Mouse (Mus musculus): ENCODE data around the gene Gipr. TPM values are rescaled to one million over a fixed set of nuclear protein-coding genes. Genes with fewer than 3 reads are reported as not detected.
A peak's percentile ranks its signal among the peaks of the same experiment; 100 is the strongest.

Gipr gene
- polyA plus RNA-seq, 1 experiment from 2014 or later, result 0.75 TPM

DNA sequence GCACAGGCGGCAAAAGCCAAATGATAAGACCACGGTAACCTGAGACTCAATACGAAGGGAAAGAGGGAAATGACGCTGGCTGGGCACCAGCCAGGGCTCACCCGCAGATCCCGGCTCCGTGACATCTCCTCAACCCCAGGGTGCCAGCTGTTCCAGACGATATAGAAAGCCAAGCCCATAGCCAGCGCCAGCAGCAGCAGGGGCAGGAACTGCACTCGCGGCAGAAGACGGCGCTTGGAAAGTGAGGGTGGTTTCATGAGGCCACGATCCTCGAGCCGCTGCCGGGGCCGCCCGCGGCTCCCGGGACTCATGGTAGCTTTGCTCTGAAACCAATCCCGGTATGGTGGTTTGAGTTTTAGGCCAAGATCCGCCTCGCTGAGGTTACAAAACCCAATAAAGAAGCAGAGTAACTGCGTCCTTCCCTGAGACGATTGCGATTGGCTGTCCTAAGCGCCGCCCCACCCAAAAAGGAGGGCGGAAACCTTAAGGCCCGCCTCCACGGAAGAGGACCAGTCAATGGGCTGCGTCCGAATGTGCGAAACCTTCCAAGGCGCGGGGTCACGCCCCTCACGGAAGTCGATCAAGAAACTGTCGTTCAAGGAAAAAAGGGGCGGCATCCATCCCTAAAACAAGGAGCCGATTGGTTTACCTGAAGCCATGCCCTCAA lies 16.9 kb downstream of the Gipr start, which contains the start of gene Qpctl:
TSS of gene Qpctl (minus strand) at position 417 of the 667 bp plus-strand sequence.
- ATAC-seq (ENCODE audit: low FRiP score) (peak; percentile 97), DNase-seq (ENCODE audit: low spot score, missing footprints) (peak; percentile 99)
- Histone ChIP-seq H3K27ac (ENCODE audit: low read depth, low read length) (peak within 1 kb of the TSS; percentile 76), H3K4me2 (peak within 1 kb of the TSS; percentile 92), H3K9ac (ENCODE audit: low read length) (peak within 1 kb of the TSS; percentile 71), H3K36me3 (ENCODE audit: control insufficient read depth, insufficient read depth, low read length) (peaks cover 3% of the 10 kb centered on the region; the same call in 1 of the 2 replicates), H3K4me3 (ENCODE audit: low read depth, low read length) (peak within 1 kb of the TSS; percentile 69), H3K27me3 (ENCODE audit: control insufficient read depth, insufficient read depth, low read length) (no peaks in the 10 kb centered on the region), H3K9me3 (ENCODE audit: control insufficient read depth, low read length) (no peaks in the 10 kb centered on the region), H3K4me1 (ENCODE audit: control insufficient read depth, insufficient read depth, low read length) (peaks cover 13% of the 10 kb centered on the region)
- WGBS, result under 1% methylated on average over 43 of the region's 43 CpGs

DNA sequence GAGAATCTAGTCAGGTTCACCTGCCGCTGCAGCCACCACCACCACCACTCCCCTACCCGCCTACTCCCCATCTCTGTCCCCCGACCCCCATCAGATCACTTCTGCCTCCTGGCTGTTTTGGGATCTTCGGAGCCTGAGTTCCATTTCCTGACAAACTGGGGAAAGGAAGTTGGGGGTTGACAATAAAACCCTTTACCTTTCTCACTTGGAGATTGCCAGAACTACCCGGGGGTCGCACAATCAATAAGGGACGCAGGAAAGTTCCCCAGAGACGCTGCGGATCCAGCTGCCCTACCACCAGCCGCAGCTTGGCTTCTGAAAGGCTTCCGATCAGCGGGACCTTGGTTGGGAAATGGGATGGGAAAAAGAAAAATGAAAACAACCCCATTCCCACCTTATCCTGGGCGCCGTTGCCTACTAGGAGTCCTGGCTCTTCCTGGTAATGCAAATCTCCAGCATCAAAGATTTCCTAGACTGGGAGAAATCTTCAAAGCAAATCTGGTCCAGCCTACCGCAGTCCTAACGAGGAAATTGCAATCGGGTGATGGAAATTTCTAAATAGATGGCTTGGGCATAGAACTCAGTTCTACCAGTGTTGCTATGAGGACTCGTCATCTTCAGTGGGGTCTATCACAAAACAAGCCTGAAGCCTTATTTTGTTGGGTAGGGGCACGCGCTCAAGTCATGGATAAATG lies 17.6 kb downstream of the Gipr start:
- H3K4me1 ChIP-seq (ENCODE audit: control insufficient read depth, insufficient read depth, low read length), result peaks cover 13% of the 10 kb centered on the region
- peak overlapping the region; percentile 69 for H3K4me3 ChIP-seq (ENCODE audit: low read depth, low read length)
- peak overlapping the region; percentile 58 for H3K9ac ChIP-seq (ENCODE audit: low read length)
- WGBS, result 17% methylated on average over 20 of the region's 20 CpGs
- 0 out of 2 replicates have a peak overlapping the region, but pooled peaks have one; percentile 25 for H3K27ac ChIP-seq (ENCODE audit: low read depth, low read length)
- DNase-seq (ENCODE audit: low spot score, missing footprints) (peak; percentile 92), ATAC-seq (ENCODE audit: low FRiP score) (no peak)
- H3K27me3 ChIP-seq (ENCODE audit: control insufficient read depth, insufficient read depth, low read length), result no peaks in the 10 kb centered on the region
- peak overlapping the region; percentile 92 for H3K4me2 ChIP-seq
- no peaks in the 10 kb centered on the region for H3K9me3 ChIP-seq (ENCODE audit: control insufficient read depth, low read length)
- H3K36me3 ChIP-seq (ENCODE audit: control insufficient read depth, insufficient read depth, low read length), result 0 out of 2 replicates have a peak, but pooled peaks cover 3% of the 10 kb centered on the region

DNA sequence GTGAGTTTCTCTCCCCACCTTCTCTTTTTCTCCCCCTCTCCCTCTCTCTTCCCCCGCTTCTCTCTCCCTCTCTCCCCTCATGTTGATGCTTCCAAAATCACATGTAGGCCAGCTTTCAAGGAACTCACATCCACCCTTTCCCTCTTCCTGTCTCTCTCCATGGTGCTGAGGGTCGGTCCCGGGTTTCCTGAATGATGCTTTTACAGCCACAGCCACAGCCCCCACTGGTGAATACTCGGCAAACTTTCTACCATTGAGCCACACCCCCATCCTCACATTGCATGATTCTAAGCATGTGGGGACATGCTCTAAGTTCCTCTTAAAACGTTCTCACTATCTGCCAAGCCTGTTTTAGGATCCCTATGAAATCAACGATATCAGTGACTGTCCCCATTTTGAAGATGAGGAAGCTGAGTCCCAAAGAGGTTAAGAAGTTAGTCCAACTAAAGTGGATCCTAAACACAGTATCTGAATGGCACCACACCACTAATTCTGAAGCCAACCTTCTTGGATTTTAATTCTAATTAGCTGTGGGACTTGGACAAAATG lies 18.4 kb downstream of the Gipr start:
- no peak overlapping the region for H3K27ac ChIP-seq (ENCODE audit: low read depth, low read length)
- no peaks in the 10 kb centered on the region for H3K36me3 ChIP-seq (ENCODE audit: control insufficient read depth, insufficient read depth, low read length)
- H3K9ac ChIP-seq (ENCODE audit: low read length), result no peak overlapping the region; the same call in 1 of the 2 replicates
- DNase-seq (ENCODE audit: low spot score, missing footprints) (no peak), ATAC-seq (ENCODE audit: low FRiP score) (no peak)
- H3K4me3 ChIP-seq (ENCODE audit: low read depth, low read length), result no peak overlapping the region
- no peaks in the 10 kb centered on the region for H3K27me3 ChIP-seq (ENCODE audit: control insufficient read depth, insufficient read depth, low read length)
- H3K4me2 ChIP-seq, result no peak overlapping the region; the same call in 1 of the 2 replicates
- 54% methylated on average over 6 of the region's 6 CpGs for WGBS
- H3K9me3 ChIP-seq (ENCODE audit: control insufficient read depth, low read length), result no peaks in the 10 kb centered on the region
- H3K4me1 ChIP-seq (ENCODE audit: control insufficient read depth, insufficient read depth, low read length), result peaks cover 13% of the 10 kb centered on the region

DNA sequence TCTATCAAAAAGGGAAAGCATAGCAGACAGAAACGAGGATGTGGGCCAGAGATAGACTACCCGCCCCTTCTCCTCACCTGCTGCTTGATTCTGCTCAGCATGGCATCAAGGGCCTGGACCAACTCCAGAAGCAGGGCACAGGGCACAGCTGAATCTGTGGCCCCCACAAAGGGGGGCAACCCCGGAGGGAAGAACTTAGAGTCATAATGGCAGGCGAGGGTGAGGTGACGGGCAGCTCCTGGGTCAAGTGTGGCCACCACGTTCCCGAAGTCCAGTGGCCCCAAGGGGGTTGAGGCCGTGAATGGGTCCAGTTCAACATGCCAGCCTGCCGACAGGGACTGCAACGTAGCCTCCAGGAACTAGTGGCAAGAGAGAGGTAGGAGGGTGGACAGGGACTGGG lies 19.1 kb downstream of the Gipr start:
- no peak overlapping the region for H3K4me2 ChIP-seq
- no peaks in the 10 kb centered on the region for H3K27me3 ChIP-seq (ENCODE audit: control insufficient read depth, insufficient read depth, low read length)
- H3K4me1 ChIP-seq (ENCODE audit: control insufficient read depth, insufficient read depth, low read length), result peaks cover 13% of the 10 kb centered on the region
- H3K36me3 ChIP-seq (ENCODE audit: control insufficient read depth, insufficient read depth, low read length), result no peaks in the 10 kb centered on the region
- WGBS, result 92% methylated on average over 10 of the region's 10 CpGs
- no peak overlapping the region for H3K4me3 ChIP-seq (ENCODE audit: low read depth, low read length)
- DNase-seq (ENCODE audit: low spot score, missing footprints) (no peak), ATAC-seq (ENCODE audit: low FRiP score) (no peak)
- H3K27ac ChIP-seq (ENCODE audit: low read depth, low read length), result no peak overlapping the region
- H3K9me3 ChIP-seq (ENCODE audit: control insufficient read depth, low read length), result no peaks in the 10 kb centered on the region
- H3K9ac ChIP-seq (ENCODE audit: low read length), result no peak overlapping the region

DNA sequence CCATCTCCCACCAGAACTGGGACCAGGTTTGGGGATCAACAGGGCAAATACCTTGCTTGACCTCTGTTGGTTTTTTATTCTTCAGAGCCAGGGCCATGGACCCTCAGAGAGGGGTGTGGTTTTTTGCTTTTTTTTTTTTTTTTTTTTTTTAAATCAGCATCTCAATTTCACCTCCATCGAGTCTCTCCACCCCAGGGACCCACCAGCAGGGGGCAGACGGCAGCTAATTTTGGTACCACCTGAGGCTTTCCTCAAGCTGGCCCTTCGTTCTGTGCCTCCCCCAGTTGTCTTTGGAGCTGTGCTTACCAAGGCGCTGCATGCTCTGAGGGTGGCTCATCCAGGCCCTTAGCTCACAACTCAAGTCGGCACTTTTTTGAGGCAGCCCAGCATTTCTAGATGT lies 28.5 kb downstream of the Gipr start:
- no peaks in the 10 kb centered on the region for H3K9me3 ChIP-seq (ENCODE audit: control insufficient read depth, low read length)
- peaks cover 17% of the 10 kb centered on the region for H3K36me3 ChIP-seq (ENCODE audit: control insufficient read depth, insufficient read depth, low read length)
- H3K4me3 ChIP-seq (ENCODE audit: low read depth, low read length), result no peak overlapping the region
- H3K27me3 ChIP-seq (ENCODE audit: control insufficient read depth, insufficient read depth, low read length), result no peaks in the 10 kb centered on the region
- H3K9ac ChIP-seq (ENCODE audit: low read length), result no peak overlapping the region
- H3K4me1 ChIP-seq (ENCODE audit: control insufficient read depth, insufficient read depth, low read length), result no peaks in the 10 kb centered on the region
- DNase-seq (ENCODE audit: low spot score, missing footprints) (no peak), ATAC-seq (ENCODE audit: low FRiP score) (no peak)
- no peak overlapping the region for H3K4me2 ChIP-seq
- 49% methylated on average over 5 of the region's 5 CpGs for WGBS
- no peak overlapping the region for H3K27ac ChIP-seq (ENCODE audit: low read depth, low read length)

DNA sequence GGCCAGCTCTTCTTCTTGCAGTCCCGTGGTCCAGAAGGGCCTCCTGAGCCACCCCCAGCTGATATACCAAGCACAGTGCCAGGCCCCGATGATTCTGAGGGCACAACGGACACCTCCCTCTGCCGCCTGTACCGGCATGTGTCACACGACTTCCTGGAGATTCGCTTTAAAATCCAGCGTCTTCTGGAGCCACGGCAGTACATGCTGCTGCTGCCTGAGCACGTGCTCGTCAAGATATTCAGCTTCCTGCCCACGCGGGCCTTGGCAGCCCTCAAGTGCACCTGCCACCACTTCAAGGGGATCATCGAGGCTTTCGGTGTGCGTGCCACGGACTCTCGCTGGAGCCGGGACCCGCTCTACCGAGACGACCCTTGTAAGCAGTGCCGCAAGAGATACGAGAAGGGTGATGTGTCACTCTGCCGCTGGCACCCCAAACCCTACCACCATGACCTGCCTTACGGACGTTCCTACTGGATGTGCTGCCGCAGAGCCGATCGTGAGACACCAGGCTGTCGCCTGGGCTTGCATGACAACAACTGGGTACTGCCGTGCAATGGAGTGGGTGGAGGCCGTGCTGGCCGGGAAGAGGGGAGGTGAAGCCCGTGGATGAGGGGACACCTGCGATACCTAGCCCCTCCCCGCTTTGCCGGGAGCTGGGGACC lies 29.1 kb downstream of the Gipr start:
- DNase-seq (ENCODE audit: low spot score, missing footprints), result no peak
- WGBS, result 93% methylated on average over 38 of the region's 38 CpGs
- Histone ChIP-seq H3K9me3 (ENCODE audit: control insufficient read depth, low read length) (no peaks in the 10 kb centered on the region), H3K27ac (ENCODE audit: low read depth, low read length) (no peak overlapping the region), H3K4me2 (no peak overlapping the region), H3K27me3 (ENCODE audit: control insufficient read depth, insufficient read depth, low read length) (no peaks in the 10 kb centered on the region), H3K9ac (ENCODE audit: low read length) (no peak overlapping the region), H3K36me3 (ENCODE audit: control insufficient read depth, insufficient read depth, low read length) (peaks cover 17% of the 10 kb centered on the region), H3K4me3 (ENCODE audit: low read depth, low read length) (no peak overlapping the region), H3K4me1 (ENCODE audit: control insufficient read depth, insufficient read depth, low read length) (no peaks in the 10 kb centered on the region)
- ATAC-seq (ENCODE audit: low FRiP score), result no peak

DNA sequence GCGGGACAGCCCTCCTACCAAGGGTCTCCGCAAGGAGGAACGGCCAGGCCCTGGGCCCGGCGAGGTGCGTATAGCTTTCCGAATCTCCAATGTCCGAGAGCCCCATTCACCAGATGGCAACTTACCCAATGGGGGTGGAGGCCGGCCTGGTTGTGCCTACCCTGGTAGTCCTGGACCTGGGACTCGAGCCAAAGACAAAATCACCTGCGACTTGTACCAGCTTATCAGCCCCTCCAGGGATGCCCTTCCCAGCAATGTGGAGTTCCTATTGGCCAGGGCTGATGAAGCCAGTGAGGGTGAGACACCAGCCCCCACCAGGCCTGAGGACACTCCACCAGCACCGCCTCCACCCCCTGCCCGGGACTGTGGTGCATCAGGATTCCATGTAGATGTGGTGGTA lies 29.8 kb downstream of the Gipr start:
- H3K9ac ChIP-seq (ENCODE audit: low read length), result no peak overlapping the region
- 95% methylated on average over 13 of the region's 13 CpGs for WGBS
- H3K36me3 ChIP-seq (ENCODE audit: control insufficient read depth, insufficient read depth, low read length), result peaks cover 17% of the 10 kb centered on the region

DNA sequence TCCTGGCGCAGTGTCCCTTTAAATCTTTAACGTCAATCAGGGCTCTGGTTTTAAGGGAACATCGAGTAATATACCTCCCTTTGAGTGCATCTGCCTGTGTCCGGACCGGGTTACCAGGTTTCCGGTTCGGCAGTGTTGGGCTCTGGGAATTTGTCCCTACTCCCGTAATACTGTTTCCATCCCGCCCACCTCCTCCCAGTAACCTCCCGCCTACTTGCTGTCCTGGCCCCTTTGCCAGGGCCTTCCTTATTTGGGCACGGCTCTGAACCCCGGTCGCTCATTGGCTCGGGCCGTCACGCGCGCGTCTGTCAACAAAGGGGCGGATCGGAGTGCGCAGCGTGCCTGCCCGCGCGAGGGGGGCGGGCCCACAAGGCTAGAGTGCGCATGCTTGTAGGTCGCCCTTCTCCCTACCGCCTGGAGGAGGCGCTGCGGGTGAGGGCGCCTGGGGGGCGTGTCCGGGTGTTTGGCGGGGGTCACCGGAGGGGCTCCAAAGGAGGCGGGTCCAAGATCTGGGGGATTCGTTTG lies 34.5 kb downstream of the Gipr start:
- ATAC-seq (ENCODE audit: low FRiP score), result peak; percentile 99
- Histone ChIP-seq H3K36me3 (ENCODE audit: control insufficient read depth, insufficient read depth, low read length) (peaks cover 5% of the 10 kb centered on the region; the same call in 1 of the 2 replicates), H3K9me3 (ENCODE audit: control insufficient read depth, low read length) (no peaks in the 10 kb centered on the region), H3K27ac (ENCODE audit: low read depth, low read length) (peak overlapping the region; percentile 68), H3K27me3 (ENCODE audit: control insufficient read depth, insufficient read depth, low read length) (no peaks in the 10 kb centered on the region), H3K4me2 (peak overlapping the region; percentile 55), H3K4me1 (ENCODE audit: control insufficient read depth, insufficient read depth, low read length) (peaks cover 4% of the 10 kb centered on the region; the same call in 1 of the 2 replicates), H3K4me3 (ENCODE audit: low read depth, low read length) (peak overlapping the region; percentile 21), H3K9ac (ENCODE audit: low read length) (peak overlapping the region; percentile 43; the same call in 1 of the 2 replicates)
- under 1% methylated on average over 39 of the region's 39 CpGs for WGBS
- peak; percentile 99 for DNase-seq (ENCODE audit: low spot score, missing footprints)

More for the DNA sequence above, 29.8 kb downstream of the Gipr start:
- no peak overlapping the region for H3K27ac ChIP-seq (ENCODE audit: low read depth, low read length)
- DNase-seq (ENCODE audit: low spot score, missing footprints), result no peak
- no peaks in the 10 kb centered on the region; the same call in 1 of the 2 replicates for H3K4me1 ChIP-seq (ENCODE audit: control insufficient read depth, insufficient read depth, low read length)
- ATAC-seq (ENCODE audit: low FRiP score), result no peak
- no peaks in the 10 kb centered on the region for H3K27me3 ChIP-seq (ENCODE audit: control insufficient read depth, insufficient read depth, low read length)
- no peak overlapping the region for H3K4me3 ChIP-seq (ENCODE audit: low read depth, low read length)
- H3K9me3 ChIP-seq (ENCODE audit: control insufficient read depth, low read length), result no peaks in the 10 kb centered on the region
- no peak overlapping the region for H3K4me2 ChIP-seq

Data from midbrain, embryonic 11.5 days (tissue).